Mouse (Mus musculus) forebrain, embryonic 14.5 days (tissue): ENCODE data around the gene Mtx1. TPM values are rescaled to one million over a fixed set of nuclear protein-coding genes. Genes with fewer than 3 reads are reported as not detected.

Source experiments
- ATAC-seq: fragments of 200-750 bp; cut with Nextera tagmentation; 2 replicates; pipeline ENCODE4 v1.8.0; 2017; ENCODE audit warnings: mild to moderate bottlenecking, moderate library complexity
- DNase-seq: peaks from one replicate; pipeline ENCODE4 v3.0.0-alpha.2; 2015; ENCODE audit warnings: low spot score
- H3K27ac ChIP-seq: fragments of 300-500 bp; sonication (generic); 2 replicates; pipeline ENCODE4 v1.5.1; 2014; ENCODE audit warnings: low read depth, mild to moderate bottlenecking, control low read depth, low read length, moderate library complexity
- H3K27me3 ChIP-seq: fragments of 300-500 bp; sonication (generic); replicated peaks from 2 replicates; pipeline ENCODE4 v1.6.1; 2014; ENCODE audit warnings: low read length, control low read depth, mixed read lengths; ENCODE audit not compliant: control insufficient read depth, insufficient read depth
- H3K36me3 ChIP-seq: fragments of 300-500 bp; sonication (generic); 2 replicates; pipeline ENCODE4 v1.6.1; 2014; ENCODE audit warnings: low read length, control low read depth; ENCODE audit not compliant: control insufficient read depth, insufficient read depth
- H3K4me1 ChIP-seq: fragments of 300-500 bp; sonication (generic); 2 replicates; pipeline ENCODE4 v1.6.1; 2014; ENCODE audit warnings: antibody characterized with exemption, low read length, control low read depth; ENCODE audit not compliant: control insufficient read depth, insufficient read depth
- H3K4me2 ChIP-seq: fragments of 300-500 bp; sonication (generic); 2 replicates; pipeline ENCODE4 v1.6.1; 2014; ENCODE audit warnings: mild to moderate bottlenecking, control low read depth, low read length
- H3K4me3 ChIP-seq: fragments of 300-500 bp; sonication (generic); 2 replicates; pipeline ENCODE4 v1.5.1; 2014; ENCODE audit warnings: low read depth, low read length, control low read depth
- H3K9ac ChIP-seq: fragments of 300-500 bp; sonication (generic); 2 replicates; pipeline ENCODE4 v1.6.1; 2014; ENCODE audit warnings: mild to moderate bottlenecking, low read length, control low read depth, moderate library complexity
- H3K9me3 ChIP-seq: fragments of 300-500 bp; sonication (generic); replicated peaks from 2 replicates; pipeline ENCODE4 v1.6.1; 2016; ENCODE audit warnings: low read length, control low read depth, mixed read lengths; ENCODE audit not compliant: control insufficient read depth
- WGBS: fragments of 180-500 bp; shearing (Covaris S2); extraction: QIAGEN DNeasy Blood & Tissue Kit; methylation state at CpG from one replicate; pipeline ENCODE4 v1.1.7; 2014; 5-methylcytosine and 5-hydroxymethylcytosine counted together
- polyA plus RNA-seq: library from polyadenylated mRNA; unstranded; fragments of >200 nt; fragmentation: Nextera tagmentation; extraction: Ambion mirVana; gene quantifications from 2 replicates; pipeline ENCODE4 v1.2.1, GENCODE M21; 2014

The Mtx1 gene
- polyA plus RNA-seq, 1 experiment from 2014 or later: 182 TPM

DNA sequence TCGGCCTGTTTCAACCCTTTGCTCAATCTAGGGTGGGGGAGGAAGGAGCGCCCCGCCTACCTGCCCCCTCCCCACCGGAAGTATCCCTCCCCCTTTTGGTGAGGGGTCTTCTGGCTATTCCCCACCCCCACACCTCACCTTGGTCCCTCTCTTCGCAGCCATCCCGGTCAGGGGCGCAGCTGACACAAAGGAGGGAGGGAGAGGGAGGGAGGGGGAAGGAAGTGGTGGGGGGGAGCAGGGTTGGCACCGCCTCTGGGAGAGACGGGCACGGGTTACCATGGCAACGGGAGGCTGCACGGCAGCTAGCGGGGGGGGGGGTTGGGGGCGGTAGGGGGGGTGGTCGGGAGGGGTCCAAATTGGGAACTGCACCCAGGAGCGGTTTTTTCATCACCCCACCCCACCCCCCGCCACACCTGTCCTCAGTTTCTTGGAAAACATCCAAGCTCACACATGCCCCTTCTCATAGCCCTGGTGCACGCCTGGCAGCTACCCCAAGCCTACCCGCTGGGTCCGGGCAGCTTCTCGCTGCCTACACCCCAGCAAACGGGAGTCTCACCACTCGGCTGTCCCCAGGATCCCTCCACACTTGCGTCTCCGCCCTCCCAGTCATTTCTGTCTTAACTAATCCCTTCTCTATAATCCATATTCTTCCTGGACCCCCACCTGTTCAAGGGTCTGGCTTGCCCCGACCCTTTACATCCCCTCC lies 18.2 kb upstream of the Mtx1 start:
- no peaks in the 10 kb centered on the region for H3K9me3 ChIP-seq
- under 1% methylated on average over 14 of the region's 26 CpGs for WGBS
- DNase-seq: peak; percentile 94
- peak overlapping the region; percentile 67 for H3K9ac ChIP-seq
- H3K4me1 ChIP-seq: peaks cover 12% of the 10 kb centered on the region
- peak overlapping the region; percentile 95 for H3K27ac ChIP-seq
- H3K4me2 ChIP-seq: peak overlapping the region; percentile 95
- H3K36me3 ChIP-seq: peaks cover 32% of the 10 kb centered on the region
- no peaks in the 10 kb centered on the region for H3K27me3 ChIP-seq
- peak overlapping the region; percentile 70 for H3K4me3 ChIP-seq
- ATAC-seq: peak; percentile 71

DNA sequence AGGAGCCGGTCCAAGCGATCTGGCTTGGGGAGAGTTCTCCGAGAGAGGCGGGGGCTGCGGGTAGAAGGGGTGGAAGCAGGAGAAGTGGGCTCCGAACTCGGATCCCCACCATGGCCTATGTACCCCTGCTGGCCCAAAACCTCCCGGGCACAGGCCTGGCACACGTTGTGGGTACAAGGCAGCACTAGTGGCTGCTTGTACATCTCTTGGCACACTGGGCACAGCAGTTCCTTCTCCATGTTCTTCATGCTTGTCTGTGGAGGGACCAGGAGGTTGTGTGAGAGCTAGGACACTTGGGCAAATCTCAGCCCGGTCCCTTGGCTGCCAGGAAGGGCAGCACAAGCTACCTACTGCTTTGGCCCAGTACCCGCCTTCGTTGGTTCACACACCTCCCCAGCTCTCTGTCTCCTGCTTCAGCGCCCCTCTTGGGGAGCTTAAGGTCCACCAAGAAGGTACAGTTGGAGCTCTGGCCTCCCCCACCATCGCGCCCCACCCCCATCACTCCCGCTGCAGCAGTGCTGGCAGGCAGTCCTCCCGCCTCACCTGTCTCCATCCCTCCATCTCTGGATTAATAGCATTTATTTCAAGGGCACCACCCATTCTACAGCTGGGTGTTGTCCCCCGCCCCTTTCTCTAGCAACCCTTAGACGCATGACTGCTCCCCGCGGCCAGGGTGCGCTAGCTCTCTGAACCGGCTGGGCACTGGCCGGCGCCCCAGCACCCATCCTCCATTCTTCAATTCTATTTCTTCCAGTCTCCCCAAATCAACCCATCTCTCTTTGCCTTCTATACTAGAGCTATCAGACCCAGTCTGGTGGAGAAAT lies 17.5 kb upstream of the Mtx1 start:
- no peaks in the 10 kb centered on the region for H3K27me3 ChIP-seq
- H3K9me3 ChIP-seq: no peaks in the 10 kb centered on the region
- 11% methylated on average over 25 of the region's 25 CpGs for WGBS
- peaks cover 35% of the 10 kb centered on the region for H3K36me3 ChIP-seq
- peak overlapping the region; percentile 70 for H3K4me3 ChIP-seq
- H3K4me2 ChIP-seq: peak overlapping the region; percentile 95
- peak; percentile 38 for ATAC-seq
- DNase-seq: peak; percentile 47
- H3K27ac ChIP-seq: peak overlapping the region; percentile 95
- peaks cover 12% of the 10 kb centered on the region for H3K4me1 ChIP-seq
- H3K9ac ChIP-seq: peak overlapping the region; percentile 67

DNA sequence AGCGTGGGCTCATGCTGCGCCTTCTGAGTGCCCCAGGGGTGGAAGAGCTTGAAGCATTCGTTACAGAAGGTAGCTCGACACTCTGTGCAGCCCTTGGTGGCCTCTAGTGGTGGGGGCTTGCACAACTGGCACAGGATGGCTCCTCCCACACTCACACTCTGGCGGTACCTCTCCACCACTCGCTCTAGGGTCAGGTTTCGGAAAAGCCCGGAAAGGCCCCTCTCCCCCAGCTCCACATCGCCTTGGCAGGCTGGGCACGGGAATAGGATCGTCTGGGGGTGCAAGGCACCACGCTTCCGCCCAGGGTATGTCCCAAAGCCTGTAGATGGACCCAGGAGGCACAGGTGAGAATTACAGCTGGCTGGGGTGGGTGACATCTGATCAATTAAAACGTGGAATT lies 16.7 kb upstream of the Mtx1 start:
- Histone ChIP-seq H3K4me1 (peaks cover 12% of the 10 kb centered on the region), H3K36me3 (peaks cover 42% of the 10 kb centered on the region), H3K4me2 (peak overlapping the region; percentile 95), H3K27me3 (no peaks in the 10 kb centered on the region), H3K9ac (peak overlapping the region; percentile 67), H3K9me3 (no peaks in the 10 kb centered on the region), H3K27ac (peak overlapping the region; percentile 36; the same call in 1 of the 2 replicates), H3K4me3 (peak overlapping the region; percentile 70)
- WGBS: 14% methylated on average over 14 of the region's 14 CpGs
- ATAC-seq: no peak
- DNase-seq: no peak

- 70% methylated on average over 9 of the region's 9 CpGs for WGBS
- no peak overlapping the region for H3K9ac ChIP-seq
- peaks cover 12% of the 10 kb centered on the region for H3K4me1 ChIP-seq
- H3K27me3 ChIP-seq: no peaks in the 10 kb centered on the region
- H3K36me3 ChIP-seq: peaks cover 54% of the 10 kb centered on the region
- ATAC-seq: no peak
- H3K27ac ChIP-seq: no peak overlapping the region
- H3K4me2 ChIP-seq: no peak overlapping the region
- H3K4me3 ChIP-seq: no peak overlapping the region
- DNase-seq: no peak
- no peaks in the 10 kb centered on the region for H3K9me3 ChIP-seq
Measured at GRCm38 (mm10) chr3:89242331-89242895, 15.5 kb upstream of the Mtx1 start.

DNA sequence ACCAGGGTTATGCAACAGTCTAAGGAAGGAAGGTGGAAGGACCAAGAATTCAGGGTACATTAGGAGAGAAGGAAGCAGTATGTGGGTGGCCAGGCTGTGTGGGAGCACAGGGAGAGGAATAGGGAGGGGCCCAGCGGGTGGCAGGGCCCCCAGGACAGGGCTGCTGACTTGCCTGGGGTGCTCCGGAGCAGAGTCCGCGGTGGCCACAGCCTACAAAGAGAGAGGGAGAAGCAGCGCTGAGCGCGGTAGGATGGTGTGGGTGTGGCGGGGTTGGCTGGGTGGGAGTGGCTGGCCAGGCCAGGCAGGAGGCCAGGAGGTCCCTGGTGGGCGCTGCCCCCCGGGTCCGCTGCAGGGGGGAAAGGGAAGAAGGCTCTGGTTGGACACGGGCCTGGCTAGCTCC lies 11.6 kb upstream of the Mtx1 start:
- H3K4me1 ChIP-seq: peaks cover 5% of the 10 kb centered on the region
- H3K9me3 ChIP-seq: no peaks in the 10 kb centered on the region
- no peaks in the 10 kb centered on the region for H3K27me3 ChIP-seq
- no peak overlapping the region for H3K27ac ChIP-seq
- peaks cover 94% of the 10 kb centered on the region for H3K36me3 ChIP-seq
- ATAC-seq (no peak), DNase-seq (no peak)
- H3K4me3 ChIP-seq: no peak overlapping the region
- no peak overlapping the region for H3K4me2 ChIP-seq
- 83% methylated on average over 12 of the region's 12 CpGs for WGBS
- H3K9ac ChIP-seq: no peak overlapping the region

DNA sequence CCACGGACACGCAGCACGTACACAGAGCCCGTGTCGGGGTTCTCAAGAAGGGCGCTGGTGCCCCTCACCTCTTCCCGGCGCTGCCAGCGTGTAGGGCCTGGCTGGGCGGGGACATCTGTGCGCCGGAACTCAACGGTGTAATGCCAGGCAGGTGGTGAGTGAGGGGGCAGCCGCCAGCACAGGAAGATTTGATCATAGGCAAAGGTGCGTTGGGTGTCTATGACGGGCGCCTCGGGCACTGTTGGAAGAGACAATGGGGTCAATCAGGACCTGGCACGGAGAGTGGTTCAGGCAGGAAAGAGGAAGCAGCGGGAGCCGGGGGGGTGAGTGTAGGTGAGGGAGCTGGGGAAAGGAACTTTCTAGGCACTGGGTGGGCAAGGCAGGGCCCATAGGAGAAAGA lies 10.8 kb upstream of the Mtx1 start:
- Histone ChIP-seq H3K27ac (no peak overlapping the region), H3K4me3 (no peak overlapping the region), H3K4me2 (no peak overlapping the region), H3K9ac (no peak overlapping the region), H3K27me3 (no peaks in the 10 kb centered on the region), H3K36me3 (peaks cover 99% of the 10 kb centered on the region), H3K4me1 (no peaks in the 10 kb centered on the region), H3K9me3 (no peaks in the 10 kb centered on the region)
- 92% methylated on average over 21 of the region's 21 CpGs for WGBS
- ATAC-seq (no peak), DNase-seq (no peak)

DNA sequence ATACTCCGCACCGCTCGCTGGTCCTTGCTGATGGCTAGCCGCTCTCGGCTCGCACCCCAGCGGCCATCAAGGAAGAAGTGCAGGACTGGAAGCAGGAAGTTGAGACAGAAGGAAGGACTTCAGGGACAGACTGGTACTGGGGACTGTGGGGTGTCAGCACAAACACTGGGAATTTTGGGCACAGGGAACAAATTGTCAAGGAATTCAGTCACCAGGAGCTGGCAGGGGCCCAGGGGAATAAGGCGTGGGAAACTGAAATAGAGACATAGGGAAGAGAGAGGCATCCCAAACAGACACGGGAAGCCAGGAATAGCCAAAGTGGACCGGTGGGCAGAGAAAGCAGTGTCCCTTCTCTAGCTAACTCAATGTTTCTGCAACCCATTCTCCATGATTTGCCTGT lies 9.6 kb upstream of the Mtx1 start:
- Histone ChIP-seq H3K27me3 (no peaks in the 10 kb centered on the region), H3K4me2 (no peak overlapping the region), H3K27ac (no peak overlapping the region), H3K36me3 (peaks cover 88% of the 10 kb centered on the region), H3K4me1 (no peaks in the 10 kb centered on the region), H3K9ac (no peak overlapping the region), H3K9me3 (no peaks in the 10 kb centered on the region), H3K4me3 (no peak overlapping the region)
- DNase-seq (no peak), ATAC-seq (no peak)
- 91% methylated on average over 10 of the region's 10 CpGs for WGBS

DNA sequence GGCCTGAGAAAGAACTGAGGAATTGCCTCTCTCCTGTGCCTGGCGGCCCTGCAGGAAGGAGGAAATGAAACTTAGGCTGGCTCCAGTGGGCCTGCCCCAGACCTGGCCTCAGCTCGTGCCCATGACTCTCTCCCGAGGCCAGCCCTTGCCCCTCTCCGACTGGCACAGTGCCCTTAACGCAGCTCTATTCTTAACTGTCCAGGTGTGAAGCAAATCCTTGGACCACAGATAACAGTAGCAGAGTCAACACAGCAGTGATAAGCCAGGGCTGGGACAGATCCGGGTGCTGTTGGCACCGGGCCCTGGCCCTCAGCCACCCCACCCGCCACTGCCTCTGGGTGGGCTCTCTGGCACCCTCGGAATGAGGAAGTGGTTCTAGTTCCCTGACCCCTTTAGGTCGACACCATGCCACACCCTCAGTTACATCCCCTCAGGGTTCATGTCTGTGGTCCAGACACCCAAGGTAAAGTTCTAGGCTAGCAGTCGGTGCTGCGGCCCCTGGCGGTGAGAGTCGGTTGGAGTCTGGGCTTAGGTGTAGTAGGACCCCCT lies 6.7 kb upstream of the Mtx1 start:
- WGBS: 82% methylated on average over 14 of the region's 14 CpGs
- H3K27ac ChIP-seq: no peak overlapping the region
- no peaks in the 10 kb centered on the region for H3K9me3 ChIP-seq
- no peak for DNase-seq
- no peak overlapping the region for H3K9ac ChIP-seq
- H3K4me2 ChIP-seq: no peak overlapping the region
- ATAC-seq: peak; percentile 11; the same call in 1 of the 2 replicates
- no peaks in the 10 kb centered on the region for H3K27me3 ChIP-seq
- H3K4me1 ChIP-seq: 0 out of 2 replicates have a peak, but pooled peaks cover 2% of the 10 kb centered on the region
- H3K36me3 ChIP-seq: peaks cover 60% of the 10 kb centered on the region
- no peak overlapping the region for H3K4me3 ChIP-seq
